Mouse (Mus musculus): ENCODE measurements around the gene Pde4b. TPM values are rescaled to one million over a fixed set of nuclear protein-coding genes. Genes with fewer than 3 reads are reported as not detected.
A peak's percentile ranks its signal among the peaks of the same experiment; 100 is the strongest.

Pde4b gene
- total RNA-seq, 2 experiments from 2014 or later = 85.9 to 89.8 TPM

GRCm38 (mm10) chr4:102171636-102172035 is 84.3 kb downstream of the Pde4b start:
- no peak for DNase-seq (ENCODE audit: extremely low spot score in 1 of 2, low spot score in 2 of 2)
- intact Hi-C loops (cut with DNase I) = no loop called here

GRCm38 (mm10) chr4:102172711-102173213 is 85.4 kb downstream of the Pde4b start:
- intact Hi-C loops (cut with DNase I) = no loop called here

GRCm38 (mm10) chr4:102175985-102176384 is 88.6 kb downstream of the Pde4b start:
- DNase-seq (ENCODE audit: extremely low spot score in 1 of 2, low spot score in 2 of 2) = no peak
- intact Hi-C loops (cut with DNase I) = no loop called here

More at GRCm38 (mm10) chr4:102172711-102173213, 85.4 kb downstream of the Pde4b start:
- peak in 1 of 2 experiments; percentile 11 for DNase-seq (ENCODE audit: extremely low spot score in 1 of 2, low spot score in 2 of 2)

GRCm38 (mm10) chr4:102177258-102177657 is 89.9 kb downstream of the Pde4b start:
- intact Hi-C loops (cut with DNase I) = no loop called here
- no peak for DNase-seq (ENCODE audit: extremely low spot score in 1 of 2, low spot score in 2 of 2)

GRCm38 (mm10) chr4:102186888-102187287 is 99.5 kb downstream of the Pde4b start:
- intact Hi-C loops (cut with DNase I) = no loop called here

GRCm38 (mm10) chr4:102197707-102198106 is 110.4 kb downstream of the Pde4b start:
- intact Hi-C loops (cut with DNase I) = no loop called here
- DNase-seq (ENCODE audit: extremely low spot score in 1 of 2, low spot score in 2 of 2) = peak in 1 of 2 experiments; percentile 50

More at GRCm38 (mm10) chr4:102186888-102187287, 99.5 kb downstream of the Pde4b start:
- no peak for DNase-seq (ENCODE audit: extremely low spot score in 1 of 2, low spot score in 2 of 2)

- intact Hi-C loops (cut with DNase I) = no loop called here
- no peak for DNase-seq (ENCODE audit: extremely low spot score in 1 of 2, low spot score in 2 of 2)
Measured at GRCm38 (mm10) chr4:102209773-102210172, 122.4 kb downstream of the Pde4b start.

GRCm38 (mm10) chr4:102226700-102227099 is 139.4 kb downstream of the Pde4b start:
- peak in 1 of 2 experiments; percentile 46 for DNase-seq (ENCODE audit: extremely low spot score in 1 of 2, low spot score in 2 of 2)
- intact Hi-C loops (cut with DNase I) = loop anchor here (2.0 kb wide), 1 partner anchor 432 kb away; no protein-coding TSS in a partner anchor

- peak; percentile 33 to 61 for DNase-seq (ENCODE audit: extremely low spot score in 1 of 2, low spot score in 2 of 2)
- intact Hi-C loops (cut with DNase I) = loop anchor here (2.0 kb wide), 1 partner anchor 252 kb away; no protein-coding TSS in a partner anchor
Measured at GRCm38 (mm10) chr4:102228953-102229586, 141.7 kb downstream of the Pde4b start.

GRCm38 (mm10) chr4:102230898-102231297 is 143.6 kb downstream of the Pde4b start:
- intact Hi-C loops (cut with DNase I) = no loop called here
- DNase-seq (ENCODE audit: extremely low spot score in 1 of 2, low spot score in 2 of 2) = no peak

- intact Hi-C loops (cut with DNase I) = no loop called here
- no peak for DNase-seq (ENCODE audit: extremely low spot score in 1 of 2, low spot score in 2 of 2)
Measured at GRCm38 (mm10) chr4:102233633-102234032, 146.3 kb downstream of the Pde4b start.

GRCm38 (mm10) chr4:102235151-102235550 is 147.8 kb downstream of the Pde4b start:
- no peak for DNase-seq (ENCODE audit: extremely low spot score in 1 of 2, low spot score in 2 of 2)

GRCm38 (mm10) chr4:102239102-102239501 is 151.8 kb downstream of the Pde4b start:
- intact Hi-C loops (cut with DNase I) = no loop called here
- DNase-seq (ENCODE audit: extremely low spot score in 1 of 2, low spot score in 2 of 2) = no peak

More at GRCm38 (mm10) chr4:102235151-102235550, 147.8 kb downstream of the Pde4b start:
- intact Hi-C loops (cut with DNase I) = no loop called here

GRCm38 (mm10) chr4:102239657-102240390 is 152.5 kb downstream of the Pde4b start:
- DNase-seq (ENCODE audit: extremely low spot score in 1 of 2, low spot score in 2 of 2) = peak; percentile 33 to 48
- intact Hi-C loops (cut with DNase I) = no loop called here

GRCm38 (mm10) chr4:102240754-102241427 is 153.5 kb downstream of the Pde4b start:
- intact Hi-C loops (cut with DNase I) = no loop called here
- peak in 1 of 2 experiments; percentile 44 for DNase-seq (ENCODE audit: extremely low spot score in 1 of 2, low spot score in 2 of 2)

- DNase-seq (ENCODE audit: extremely low spot score in 1 of 2, low spot score in 2 of 2) = no peak
- intact Hi-C loops (cut with DNase I) = loop anchor here (10.0 kb wide), 1 partner anchor 61 kb away; no protein-coding TSS in a partner anchor
Measured at GRCm38 (mm10) chr4:102253994-102254393, 166.7 kb downstream of the Pde4b start.

- intact Hi-C loops (cut with DNase I) = loop anchor here (10.0 kb wide), 1 partner anchor 60 kb away; no protein-coding TSS in a partner anchor
- DNase-seq (ENCODE audit: extremely low spot score in 1 of 2, low spot score in 2 of 2) = peak; percentile 37 to 64
Measured at GRCm38 (mm10) chr4:102254466-102255294, 167.3 kb downstream of the Pde4b start.

GRCm38 (mm10) chr4:102255295-102255670 is 167.9 kb downstream of the Pde4b start:
- intact Hi-C loops (cut with DNase I) = loop anchor here (10.0 kb wide), 1 partner anchor 60 kb away; no protein-coding TSS in a partner anchor
- DNase-seq (ENCODE audit: extremely low spot score in 1 of 2, low spot score in 2 of 2) = no peak

Measured in left cerebral cortex, postnatal 10 days (tissue).